Mouse (Mus musculus): ENCODE measurements at regions not wholly inside any gene's neighbourhood (a gene's known extent, or its start where the extent isn't known, plus 50 kb on each side); places are given as distances from the start of the nearest gene placed in this dataset.

GRCm38 (mm10) chr1:169840056-169840728 lies 88.3 kb upstream of the Ccdc190 start:
- 75% methylated on average over 6 of the region's 6 CpGs for WGBS
- Histone ChIP-seq H3K27me3 (replicated peaks; ENCODE audit: control insufficient read depth, insufficient read depth, low read length) (no peaks in the 10 kb centered on the region), H3K36me3 (ENCODE audit: control insufficient read depth, insufficient read depth, low read length) (no peaks in the 10 kb centered on the region), H3K9me3 (ENCODE audit: control insufficient read depth, low read length) (no peaks in the 10 kb centered on the region), H3K27ac (replicated peaks; ENCODE audit: low read depth, low read length) (no peak overlapping the region), H3K4me2 (ENCODE audit: low read depth, low read length) (no peak overlapping the region), H3K4me3 (ENCODE audit: low read depth, low read length) (no peak overlapping the region), H3K9ac (ENCODE audit: low read depth, low read length) (no peak overlapping the region), H3K4me1 (ENCODE audit: control insufficient read depth, insufficient read depth, low read length) (no peaks in the 10 kb centered on the region)
- no peak for ATAC-seq (ENCODE audit: low read depth)
- DNase-seq (ENCODE audit: low spot score): no peak

- no peaks in the 10 kb centered on the region for H3K9me3 ChIP-seq (ENCODE audit: control insufficient read depth, low read length)
- WGBS: 77% methylated on average over 6 of the region's 6 CpGs
- DNase-seq (ENCODE audit: low spot score) (no peak), ATAC-seq (ENCODE audit: low read depth) (no peak)
- H3K36me3 ChIP-seq (ENCODE audit: control insufficient read depth, insufficient read depth, low read length): no peaks in the 10 kb centered on the region
- H3K4me3 ChIP-seq (ENCODE audit: low read depth, low read length): no peak overlapping the region
- no peaks in the 10 kb centered on the region for H3K27me3 ChIP-seq (replicated peaks; ENCODE audit: control insufficient read depth, insufficient read depth, low read length)
- no peak overlapping the region for H3K4me2 ChIP-seq (ENCODE audit: low read depth, low read length)
- no peak overlapping the region for H3K27ac ChIP-seq (replicated peaks; ENCODE audit: low read depth, low read length)
- no peaks in the 10 kb centered on the region for H3K4me1 ChIP-seq (ENCODE audit: control insufficient read depth, insufficient read depth, low read length)
- no peak overlapping the region for H3K9ac ChIP-seq (ENCODE audit: low read depth, low read length)
Observed at GRCm38 (mm10) chr1:169833385-169833784, 85.9 kb upstream of the Rgs4 start.

DNA sequence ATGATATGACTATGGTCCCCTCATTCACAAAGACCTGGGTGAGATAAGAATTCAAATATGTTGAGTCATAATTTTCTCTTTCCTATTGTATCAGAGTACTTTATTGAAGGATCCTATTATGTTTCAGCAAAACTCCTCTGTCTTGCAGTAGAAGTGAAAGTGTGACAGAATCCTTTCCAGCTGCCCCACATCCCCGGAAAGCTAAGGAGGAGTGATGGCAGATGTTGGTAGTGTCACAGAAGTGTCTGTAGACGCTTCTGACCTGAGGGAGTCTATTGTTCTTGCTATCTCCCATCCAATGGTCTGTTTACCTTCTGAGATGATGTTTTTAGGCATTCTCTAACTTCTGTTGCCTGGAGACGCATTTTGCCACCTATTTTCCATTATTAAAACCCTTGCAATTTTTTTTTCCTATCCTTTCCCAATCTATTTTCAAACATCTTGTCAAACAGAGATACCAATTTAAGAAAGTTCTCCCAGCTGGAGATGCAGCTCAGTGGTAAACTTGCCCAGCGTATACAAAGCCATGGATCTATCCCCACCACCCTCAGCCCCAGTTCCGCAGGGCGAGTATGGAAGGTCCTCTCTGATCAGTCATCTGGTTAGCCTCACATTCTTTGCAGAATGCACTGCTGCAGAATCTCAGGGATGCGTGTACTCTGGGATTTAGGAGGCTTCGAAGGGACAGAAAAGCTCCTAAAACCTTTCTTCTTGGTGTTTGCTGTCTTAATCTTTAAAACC lies 84.1 kb upstream of the Rgs4 start:
- no peaks in the 10 kb centered on the region for H3K9me3 ChIP-seq (ENCODE audit: control insufficient read depth, low read length)
- H3K27ac ChIP-seq (replicated peaks; ENCODE audit: low read depth, low read length): no peak overlapping the region
- no peaks in the 10 kb centered on the region for H3K4me1 ChIP-seq (ENCODE audit: control insufficient read depth, insufficient read depth, low read length)
- H3K4me2 ChIP-seq (ENCODE audit: low read depth, low read length): no peak overlapping the region
- DNase-seq (ENCODE audit: low spot score): no peak
- H3K36me3 ChIP-seq (ENCODE audit: control insufficient read depth, insufficient read depth, low read length): no peaks in the 10 kb centered on the region
- no peak for ATAC-seq (ENCODE audit: low read depth)
- H3K27me3 ChIP-seq (replicated peaks; ENCODE audit: control insufficient read depth, insufficient read depth, low read length): no peaks in the 10 kb centered on the region
- no peak overlapping the region for H3K9ac ChIP-seq (ENCODE audit: low read depth, low read length)
- WGBS: 60% methylated on average over 8 of the region's 8 CpGs
- no peak overlapping the region for H3K4me3 ChIP-seq (ENCODE audit: low read depth, low read length)

DNA sequence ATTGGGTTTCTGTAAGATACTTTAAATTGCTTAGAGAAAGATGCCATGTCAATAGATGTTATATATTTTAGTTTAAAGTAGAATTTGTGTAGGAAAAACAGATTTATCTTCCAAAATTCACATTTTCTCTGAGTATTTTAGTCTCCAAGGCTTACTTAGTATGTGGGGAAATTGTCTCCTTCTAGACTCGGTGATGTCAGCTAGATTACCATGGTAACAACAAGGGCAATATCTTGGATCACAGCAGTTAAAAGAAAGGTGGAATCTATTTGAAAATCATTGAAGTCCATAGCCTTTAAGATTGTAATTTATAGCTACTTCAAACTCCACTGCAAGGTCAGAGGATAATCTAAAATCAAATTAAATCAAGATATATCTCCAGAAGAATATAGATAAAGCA lies 83.2 kb upstream of the Rgs4 start:
- ATAC-seq (ENCODE audit: low read depth): no peak
- WGBS: 44% methylated on average over 1 of the region's 1 CpGs

DNA sequence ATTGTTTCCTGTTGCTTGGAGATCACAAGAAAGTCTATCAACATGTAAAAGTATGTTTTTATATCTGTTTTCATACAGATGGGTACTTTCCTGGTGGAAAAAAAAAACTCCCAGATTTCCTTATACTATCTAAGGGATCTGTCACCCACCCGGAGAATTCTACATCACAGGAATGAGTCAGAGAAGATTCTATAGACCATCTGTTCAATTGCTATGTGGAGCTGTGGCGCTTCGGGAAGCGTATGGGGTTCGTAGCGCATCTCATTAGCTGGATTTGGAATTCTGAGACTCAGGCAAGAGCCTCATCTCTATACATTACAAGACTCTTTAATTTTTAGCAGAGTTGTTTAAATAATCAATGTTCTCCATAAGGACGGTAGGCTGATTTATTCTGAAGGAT lies 74.6 kb upstream of the Rgs4 start:
- Histone ChIP-seq H3K9ac (ENCODE audit: low read depth, low read length) (no peak overlapping the region), H3K4me1 (ENCODE audit: control insufficient read depth, insufficient read depth, low read length) (no peaks in the 10 kb centered on the region), H3K4me2 (ENCODE audit: low read depth, low read length) (no peak overlapping the region), H3K27ac (replicated peaks; ENCODE audit: low read depth, low read length) (no peak overlapping the region), H3K9me3 (ENCODE audit: control insufficient read depth, low read length) (no peaks in the 10 kb centered on the region), H3K4me3 (ENCODE audit: low read depth, low read length) (no peak overlapping the region), H3K36me3 (ENCODE audit: control insufficient read depth, insufficient read depth, low read length) (no peaks in the 10 kb centered on the region), H3K27me3 (replicated peaks; ENCODE audit: control insufficient read depth, insufficient read depth, low read length) (no peaks in the 10 kb centered on the region)
- 73% methylated on average over 7 of the region's 7 CpGs for WGBS
- DNase-seq (ENCODE audit: low spot score) (no peak), ATAC-seq (ENCODE audit: low read depth) (no peak)

More for the DNA sequence above, 83.2 kb upstream of the Rgs4 start:
- Histone ChIP-seq H3K4me2 (ENCODE audit: low read depth, low read length) (no peak overlapping the region), H3K9ac (ENCODE audit: low read depth, low read length) (no peak overlapping the region), H3K4me1 (ENCODE audit: control insufficient read depth, insufficient read depth, low read length) (no peaks in the 10 kb centered on the region), H3K4me3 (ENCODE audit: low read depth, low read length) (no peak overlapping the region), H3K9me3 (ENCODE audit: control insufficient read depth, low read length) (no peaks in the 10 kb centered on the region), H3K27ac (replicated peaks; ENCODE audit: low read depth, low read length) (no peak overlapping the region), H3K27me3 (replicated peaks; ENCODE audit: control insufficient read depth, insufficient read depth, low read length) (no peaks in the 10 kb centered on the region), H3K36me3 (ENCODE audit: control insufficient read depth, insufficient read depth, low read length) (no peaks in the 10 kb centered on the region)
- no peak for DNase-seq (ENCODE audit: low spot score)

DNA sequence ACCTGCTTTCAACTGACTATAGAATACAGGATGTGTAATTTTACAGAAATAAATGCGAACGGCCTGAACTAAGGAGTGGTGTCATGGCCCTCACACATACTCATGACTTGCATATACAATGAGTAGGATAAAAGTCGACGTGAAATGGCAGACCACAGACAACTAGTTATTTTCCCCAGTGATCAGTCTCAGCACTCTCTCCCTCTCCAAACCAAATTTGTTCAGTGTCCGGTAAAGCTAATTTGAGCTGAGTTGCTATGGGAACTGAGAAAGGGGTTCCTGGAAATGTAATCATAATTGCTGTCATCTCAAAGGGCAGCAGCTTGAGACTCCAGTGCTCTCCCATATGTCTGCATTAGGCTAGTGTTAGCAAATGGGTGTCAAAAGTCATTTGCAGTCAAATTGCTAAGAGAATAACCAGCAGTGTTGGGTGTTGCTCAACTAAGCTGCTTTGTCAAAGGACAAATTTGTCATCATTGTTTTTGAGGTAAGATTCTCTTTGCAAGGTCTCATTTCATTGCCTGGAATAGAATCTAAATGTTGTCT lies 72.0 kb upstream of the Rgs4 start:
- H3K4me2 ChIP-seq (ENCODE audit: low read depth, low read length): no peak overlapping the region
- ATAC-seq (ENCODE audit: low read depth): no peak
- 67% methylated on average over 5 of the region's 5 CpGs for WGBS
- no peaks in the 10 kb centered on the region for H3K36me3 ChIP-seq (ENCODE audit: control insufficient read depth, insufficient read depth, low read length)
- H3K27ac ChIP-seq (replicated peaks; ENCODE audit: low read depth, low read length): no peak overlapping the region
- H3K27me3 ChIP-seq (replicated peaks; ENCODE audit: control insufficient read depth, insufficient read depth, low read length): no peaks in the 10 kb centered on the region
- no peaks in the 10 kb centered on the region for H3K9me3 ChIP-seq (ENCODE audit: control insufficient read depth, low read length)
- no peak overlapping the region for H3K4me3 ChIP-seq (ENCODE audit: low read depth, low read length)
- H3K9ac ChIP-seq (ENCODE audit: low read depth, low read length): no peak overlapping the region
- no peaks in the 10 kb centered on the region for H3K4me1 ChIP-seq (ENCODE audit: control insufficient read depth, insufficient read depth, low read length)
- DNase-seq (ENCODE audit: low spot score): no peak

GRCm38 (mm10) chr1:169816939-169817338 lies 69.5 kb upstream of the Rgs4 start:
- 49% methylated on average over 6 of the region's 6 CpGs for WGBS
- no peaks in the 10 kb centered on the region for H3K4me1 ChIP-seq (ENCODE audit: control insufficient read depth, insufficient read depth, low read length)

GRCm38 (mm10) chr1:169812512-169813101 lies 65.2 kb upstream of the Rgs4 start:
- 83% methylated on average over 9 of the region's 9 CpGs for WGBS
- Histone ChIP-seq H3K4me2 (ENCODE audit: low read depth, low read length) (no peak overlapping the region), H3K27me3 (replicated peaks; ENCODE audit: control insufficient read depth, insufficient read depth, low read length) (no peaks in the 10 kb centered on the region), H3K4me1 (ENCODE audit: control insufficient read depth, insufficient read depth, low read length) (no peaks in the 10 kb centered on the region), H3K9ac (ENCODE audit: low read depth, low read length) (no peak overlapping the region), H3K4me3 (ENCODE audit: low read depth, low read length) (no peak overlapping the region), H3K36me3 (ENCODE audit: control insufficient read depth, insufficient read depth, low read length) (no peaks in the 10 kb centered on the region), H3K9me3 (ENCODE audit: control insufficient read depth, low read length) (no peaks in the 10 kb centered on the region), H3K27ac (replicated peaks; ENCODE audit: low read depth, low read length) (no peak overlapping the region)
- no peak for ATAC-seq (ENCODE audit: low read depth)
- no peak for DNase-seq (ENCODE audit: low spot score)

More at GRCm38 (mm10) chr1:169816939-169817338, 69.5 kb upstream of the Rgs4 start:
- no peak for DNase-seq (ENCODE audit: low spot score)
- H3K9ac ChIP-seq (ENCODE audit: low read depth, low read length): no peak overlapping the region
- H3K9me3 ChIP-seq (ENCODE audit: control insufficient read depth, low read length): no peaks in the 10 kb centered on the region
- no peaks in the 10 kb centered on the region for H3K27me3 ChIP-seq (replicated peaks; ENCODE audit: control insufficient read depth, insufficient read depth, low read length)
- ATAC-seq (ENCODE audit: low read depth): no peak
- H3K27ac ChIP-seq (replicated peaks; ENCODE audit: low read depth, low read length): no peak overlapping the region
- H3K4me3 ChIP-seq (ENCODE audit: low read depth, low read length): no peak overlapping the region
- no peak overlapping the region for H3K4me2 ChIP-seq (ENCODE audit: low read depth, low read length)
- H3K36me3 ChIP-seq (ENCODE audit: control insufficient read depth, insufficient read depth, low read length): no peaks in the 10 kb centered on the region
